ENCODE assay signal across 26 mouse cellular contexts in the genomic region with DNA sequence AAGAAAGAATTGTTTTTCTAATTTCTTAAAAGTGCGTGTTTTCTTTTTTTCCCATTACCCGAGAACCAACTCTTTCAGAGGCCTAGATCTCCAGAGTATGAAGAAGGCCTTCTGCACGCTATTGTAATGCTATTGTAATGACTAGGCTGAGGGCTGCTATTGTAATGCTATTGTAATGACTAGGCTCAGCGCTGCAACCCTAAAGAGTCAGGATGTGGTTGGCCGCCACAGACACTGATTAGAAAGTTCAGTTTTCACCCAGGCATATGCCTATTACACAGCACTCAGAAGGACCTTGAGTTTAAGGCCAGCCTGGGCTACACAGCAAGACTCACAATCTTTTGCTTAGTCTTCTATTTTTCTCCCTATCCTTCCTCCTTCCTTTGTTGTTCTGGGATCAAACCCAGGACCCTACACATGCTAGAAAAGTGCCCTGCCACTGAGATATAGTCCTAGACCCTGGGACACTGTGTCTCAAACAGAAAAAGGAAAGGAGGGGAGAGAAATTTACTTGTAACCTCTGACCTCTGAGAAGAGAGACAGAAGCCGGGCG. TPM values are rescaled to one million over a fixed set of nuclear protein-coding genes. Genes with fewer than 3 reads are reported as not detected.
A peak's percentile ranks its signal among the peaks of the same experiment; 100 is the strongest.
DNase-seq lines count a peak whose midpoint lies in the region; ATAC-seq lines count a peak whose summit lies in the region.
"Had no signal": no experiment of that assay in that cellular context is flagged by ENCODE, and none has a peak within 500 bp of the region (broad histone marks: within the 10 kb centered on the region; RNA-seq: fewer than 3 reads in every experiment).

No protein-coding gene starts in this region.

- H3K36me3 ChIP-seq in midbrain, embryonic 11.5 days (ENCODE audit: control insufficient read depth, insufficient read depth, low read length), result peaks cover 5% of the 10 kb centered on the region; the same call in 1 of the 2 replicates
- H3K36me3 ChIP-seq in midbrain, embryonic 10.5 days, result peaks cover 75% of the 10 kb centered on the region

- ATAC-seq in midbrain, embryonic 11.5 days (ENCODE audit: low FRiP score), result no peak
- ATAC-seq in inflammation-experienced regulatory T-cells, adult 6 months, result peak; percentile 46
- ATAC-seq: hindbrain, embryonic 16.5 days; midbrain, embryonic 13.5 days had no signal

- no peaks in the 10 kb centered on the region for H3K9me3 ChIP-seq in midbrain, embryonic 11.5 days (ENCODE audit: control insufficient read depth, low read length)
- H3K9me3 ChIP-seq in midbrain, embryonic 10.5 days (replicated peaks), result no peaks in the 10 kb centered on the region
- H3K9me3 ChIP-seq: forebrain, embryonic 10.5 days; heart, embryonic 15.5 days; midbrain, embryonic 13.5 days had no signal

- H3K9ac ChIP-seq in midbrain, embryonic 11.5 days (ENCODE audit: low read length), result no peak overlapping the region
- H3K9ac ChIP-seq: heart, embryonic 15.5 days; midbrain, embryonic 13.5 days had no signal

- H3K4me1 ChIP-seq in midbrain, embryonic 11.5 days (ENCODE audit: control insufficient read depth, insufficient read depth, low read length), result peaks cover 6% of the 10 kb centered on the region
- H3K4me1 ChIP-seq in midbrain, embryonic 10.5 days, result peaks cover 21% of the 10 kb centered on the region

- no peaks in the 10 kb centered on the region for H3K27me3 ChIP-seq in midbrain, embryonic 11.5 days (ENCODE audit: control insufficient read depth, insufficient read depth, low read length)
- H3K27me3 ChIP-seq in midbrain, embryonic 10.5 days (ENCODE audit: low read depth, poor library complexity, severe bottlenecking), result no peaks in the 10 kb centered on the region
- H3K27me3 ChIP-seq: heart, embryonic 15.5 days; midbrain, embryonic 13.5 days had no signal

- no peak overlapping the region for H3K4me3 ChIP-seq in midbrain, embryonic 11.5 days (ENCODE audit: low read depth, low read length)
- H3K4me3 ChIP-seq in midbrain, embryonic 10.5 days, result no peak overlapping the region
- H3K4me3 ChIP-seq: forebrain, embryonic 10.5 days; heart, adult 2 months; heart, embryonic 15.5 days; midbrain, embryonic 13.5 days had no signal

- DNase-seq in midbrain, embryonic 11.5 days (ENCODE audit: low spot score, missing footprints), result peak; percentile 54
- no peak for DNase-seq in midbrain, embryonic 10.5 days (ENCODE audit: low spot score)
- DNase-seq in T-cell, adult 2 months (ENCODE audit: low spot score), result peak; percentile 31
- no peak for DNase-seq in urinary bladder, postnatal 25 days (ENCODE audit: low spot score)
- no peak for DNase-seq in B cell, adult 2 months
- DNase-seq in thymus, postnatal 25 days, result no peak
- DNase-seq in adrenal gland, adult (ENCODE audit: inconsistent age in 2 of 2, low spot score in 1 of 2), result no peak
- DNase-seq: adrenal gland, postnatal 36 days; cerebellum, adult 11-12 months; cerebellum, postnatal 14 days; gastrocnemius, postnatal 10 days; heart, adult 2 months; heart, postnatal 4 days; kidney, adult 18-20 months; kidney, postnatal 25 days; lung, adult 2 months; lung, postnatal 36 days; spleen, adult 18-20 months; thymus, postnatal 36 days had no signal

- H3K4me2 ChIP-seq in midbrain, embryonic 11.5 days, result no peak overlapping the region
- H3K4me2 ChIP-seq: heart, embryonic 15.5 days; liver, embryonic 11.5 days; midbrain, embryonic 13.5 days had no signal

- H3K27ac ChIP-seq in midbrain, embryonic 11.5 days (ENCODE audit: low read depth, low read length), result no peak overlapping the region
- H3K27ac ChIP-seq in midbrain, embryonic 10.5 days (replicated peaks), result no peak overlapping the region
- H3K27ac ChIP-seq: forebrain, embryonic 10.5 days; heart, adult 2 months; heart, embryonic 15.5 days; midbrain, embryonic 13.5 days had no signal

- 58% methylated on average over 7 of the region's 7 CpGs for WGBS in midbrain, embryonic 11.5 days
- 66% methylated on average over 7 of the region's 7 CpGs for WGBS in midbrain, embryonic 10.5 days

RNA-seq across cellular contexts. Expression of a gene that starts 4.7 kb away (rescaled TPM):
- 19.2 and 20.2 TPM in 2 replicates for polyA plus RNA-seq in midbrain, embryonic 11.5 days (2014; fragmentation: Nextera tagmentation; extraction: Ambion mirVana)
- polyA plus RNA-seq in midbrain, embryonic 10.5 days (2016; fragmentation: Nextera tagmentation; extraction: Ambion mirVana), result 15.6 and 20.4 TPM in 2 replicates
- 1 to 10 TPM; 3.8 to 7.0 (median 6.3) TPM for polyA plus RNA-seq in inflammation-experienced regulatory T-cells, adult 6 months (2017; shearing (Covaris generic))

RNA-seq across cellular contexts. Expression of a gene that starts 4.9 kb away (rescaled TPM):
- 17.8 and 18.9 TPM in 2 replicates for polyA plus RNA-seq in midbrain, embryonic 11.5 days (2014; fragmentation: Nextera tagmentation; extraction: Ambion mirVana)
- polyA plus RNA-seq in midbrain, embryonic 10.5 days (2016; fragmentation: Nextera tagmentation; extraction: Ambion mirVana), result 25.4 and 33.3 TPM in 2 replicates
- 10 to 100 TPM in 1 of 3 experiments, 1 to 10 TPM in 2; 9.2 to 12.0 (median 9.5) TPM for polyA plus RNA-seq in inflammation-experienced regulatory T-cells, adult 6 months (2017; shearing (Covaris generic))

RNA-seq across cellular contexts. Expression of a gene that starts 33.4 kb away (rescaled TPM):
- 0.51 and 0.68 TPM in 2 replicates for polyA plus RNA-seq in midbrain, embryonic 11.5 days (2014; fragmentation: Nextera tagmentation; extraction: Ambion mirVana)
- 0.25 and 0.67 TPM in 2 replicates for polyA plus RNA-seq in midbrain, embryonic 10.5 days (2016; fragmentation: Nextera tagmentation; extraction: Ambion mirVana)
- polyA plus RNA-seq in inflammation-experienced regulatory T-cells, adult 6 months (2017; shearing (Covaris generic)), result not detected

RNA-seq across cellular contexts. Expression of a gene that starts 48.3 kb away (rescaled TPM):
- 0.23 and 0.29 TPM in 2 replicates for polyA plus RNA-seq in midbrain, embryonic 11.5 days (2014; fragmentation: Nextera tagmentation; extraction: Ambion mirVana)
- polyA plus RNA-seq in midbrain, embryonic 10.5 days (2016; fragmentation: Nextera tagmentation; extraction: Ambion mirVana), result not detected in 2 replicates
- polyA plus RNA-seq in inflammation-experienced regulatory T-cells, adult 6 months (2017; shearing (Covaris generic)), result not detected
- polyA plus RNA-seq: forebrain, embryonic 10.5 days; limb, embryonic 11.5 days; lung, adult 2 months; midbrain, embryonic 13.5 days had no signal

RNA-seq across cellular contexts. Expression of a gene that starts 53.9 kb away (rescaled TPM):
- 11.7 TPM in 2 replicates for polyA plus RNA-seq in midbrain, embryonic 11.5 days (2014; fragmentation: Nextera tagmentation; extraction: Ambion mirVana)
- polyA plus RNA-seq in midbrain, embryonic 10.5 days (2016; fragmentation: Nextera tagmentation; extraction: Ambion mirVana), result 16.4 and 17.4 TPM in 2 replicates
- 10 to 100 TPM; 13.3 to 21.5 (median 14.3) TPM for polyA plus RNA-seq in inflammation-experienced regulatory T-cells, adult 6 months (2017; shearing (Covaris generic))

Comparison
In these comparisons a context has a peak if more than half of its experiments do, and no peak if none do; other contexts are left out.
1. DNase-seq: peak in midbrain, embryonic 11.5 days (single experiment) and T-cell, adult 2 months (single experiment); none in midbrain, embryonic 10.5 days (single experiment), urinary bladder, postnatal 25 days (single experiment), B cell, adult 2 months (0 of 2), thymus, postnatal 25 days (single experiment) and adrenal gland, adult (0 of 2).